Mouse (Mus musculus): Measurements from ENCODE around the gene Atat1. TPM values are rescaled to one million over a fixed set of nuclear protein-coding genes. Genes with fewer than 3 reads are reported as not detected.

Atat1 gene
- polyA plus RNA-seq, 1 experiment: 33.4 TPM

- no peaks in the 10 kb centered on the region for H3K9me3 ChIP-seq (replicated peaks; ENCODE audit: control insufficient read depth, insufficient read depth, low read length, poor library complexity, severe bottlenecking)
- no peak overlapping the region; the same call in 1 of the 2 replicates for H3K4me3 ChIP-seq (ENCODE audit: low read depth, low read length)
- peak overlapping the region; percentile 82 for H3K9ac ChIP-seq (ENCODE audit: low read depth, poor library complexity, severe bottlenecking)
- TF ChIP-seq EP300 (IDR thresholded peaks at IDR 0.05; ENCODE audit: insufficient read depth, low read depth, low read length) (0 out of 2 replicates have a peak, but pooled peaks have one; percentile 3), CTCF (IDR thresholded peaks at IDR 0.05; ENCODE audit: low read depth, low read length) (no peak)
- peak overlapping the region; percentile 60 for H3K27ac ChIP-seq (ENCODE audit: insufficient read depth, low read length)
- H3K27me3 ChIP-seq (ENCODE audit: control insufficient read depth, insufficient read depth, low read length, poor library complexity, severe bottlenecking): no peaks in the 10 kb centered on the region
- peaks cover 5% of the 10 kb centered on the region for H3K4me1 ChIP-seq (ENCODE audit: control insufficient read depth, insufficient read depth, low read length)
- no peaks in the 10 kb centered on the region for H3K36me3 ChIP-seq (ENCODE audit: control insufficient read depth, insufficient read depth, low read length, poor library complexity, severe bottlenecking)
These were observed 45.0 kb downstream of the Atat1 start for GRCm38 (mm10) chr17:35864832-35865353.

GRCm38 (mm10) chr17:35861198-35861857 lies 48.5 kb downstream of the Atat1 start, which contains the start of gene Nrm:
Gene Nrm, plus strand, starts transcription at chr17:35861318.
- Histone ChIP-seq H3K4me1 (ENCODE audit: control insufficient read depth, insufficient read depth, low read length) (peaks cover 5% of the 10 kb centered on the region), H3K9ac (ENCODE audit: low read depth, poor library complexity, severe bottlenecking) (peak within 1 kb of the TSS; percentile 46), H3K36me3 (ENCODE audit: control insufficient read depth, insufficient read depth, low read length, poor library complexity, severe bottlenecking) (peaks cover 25% of the 10 kb centered on the region), H3K27me3 (ENCODE audit: control insufficient read depth, insufficient read depth, low read length, poor library complexity, severe bottlenecking) (no peaks in the 10 kb centered on the region), H3K4me3 (ENCODE audit: low read depth, low read length) (peak within 1 kb of the TSS; percentile 84), H3K27ac (ENCODE audit: insufficient read depth, low read length) (peak within 1 kb of the TSS; percentile 64), H3K9me3 (replicated peaks; ENCODE audit: control insufficient read depth, insufficient read depth, low read length, poor library complexity, severe bottlenecking) (no peaks in the 10 kb centered on the region)
- TF ChIP-seq CTCF (IDR thresholded peaks at IDR 0.05; ENCODE audit: low read depth, low read length) (peak; percentile 35), POLR2A (IDR thresholded peaks at IDR 0.05; ENCODE audit: insufficient read depth, low read length) (peak; percentile 53), EP300 (IDR thresholded peaks at IDR 0.05; ENCODE audit: insufficient read depth, low read depth, low read length) (0 out of 2 replicates have a peak, but pooled peaks have one; percentile 8)

- peaks cover 5% of the 10 kb centered on the region for H3K4me1 ChIP-seq (ENCODE audit: control insufficient read depth, insufficient read depth, low read length)
- peak overlapping the region; percentile 84 for H3K4me3 ChIP-seq (ENCODE audit: low read depth, low read length)
- TF ChIP-seq POLR2A (IDR thresholded peaks at IDR 0.05; ENCODE audit: insufficient read depth, low read length): no peak
- no peak for TF ChIP-seq CTCF (IDR thresholded peaks at IDR 0.05; ENCODE audit: low read depth, low read length)
- no peak for TF ChIP-seq EP300 (IDR thresholded peaks at IDR 0.05; ENCODE audit: insufficient read depth, low read depth, low read length)
- H3K27ac ChIP-seq (ENCODE audit: insufficient read depth, low read length): peak overlapping the region; percentile 59
- H3K9ac ChIP-seq (ENCODE audit: low read depth, poor library complexity, severe bottlenecking): peak overlapping the region; percentile 46
- H3K36me3 ChIP-seq (ENCODE audit: control insufficient read depth, insufficient read depth, low read length, poor library complexity, severe bottlenecking): peaks cover 29% of the 10 kb centered on the region
- no peaks in the 10 kb centered on the region for H3K27me3 ChIP-seq (ENCODE audit: control insufficient read depth, insufficient read depth, low read length, poor library complexity, severe bottlenecking)
- no peaks in the 10 kb centered on the region for H3K9me3 ChIP-seq (replicated peaks; ENCODE audit: control insufficient read depth, insufficient read depth, low read length, poor library complexity, severe bottlenecking)
These were observed 49.1 kb downstream of the Atat1 start for GRCm38 (mm10) chr17:35860831-35861197.

GRCm38 (mm10) chr17:35859835-35860234 lies 50.0 kb downstream of the Atat1 start:
- H3K36me3 ChIP-seq (ENCODE audit: control insufficient read depth, insufficient read depth, low read length, poor library complexity, severe bottlenecking): peaks cover 35% of the 10 kb centered on the region

GRCm38 (mm10) chr17:35859371-35859770 lies 50.5 kb downstream of the Atat1 start:
- H3K36me3 ChIP-seq (ENCODE audit: control insufficient read depth, insufficient read depth, low read length, poor library complexity, severe bottlenecking): peaks cover 36% of the 10 kb centered on the region
- H3K4me1 ChIP-seq (ENCODE audit: control insufficient read depth, insufficient read depth, low read length): peaks cover 5% of the 10 kb centered on the region
- H3K9me3 ChIP-seq (replicated peaks; ENCODE audit: control insufficient read depth, insufficient read depth, low read length, poor library complexity, severe bottlenecking): no peaks in the 10 kb centered on the region
- H3K27me3 ChIP-seq (ENCODE audit: control insufficient read depth, insufficient read depth, low read length, poor library complexity, severe bottlenecking): no peaks in the 10 kb centered on the region
- TF ChIP-seq CTCF (IDR thresholded peaks at IDR 0.05; ENCODE audit: low read depth, low read length) (no peak), POLR2A (IDR thresholded peaks at IDR 0.05; ENCODE audit: insufficient read depth, low read length) (no peak), EP300 (IDR thresholded peaks at IDR 0.05; ENCODE audit: insufficient read depth, low read depth, low read length) (no peak)
- H3K27ac ChIP-seq (ENCODE audit: insufficient read depth, low read length): no peak overlapping the region
- no peak overlapping the region for H3K9ac ChIP-seq (ENCODE audit: low read depth, poor library complexity, severe bottlenecking)
- H3K4me3 ChIP-seq (ENCODE audit: low read depth, low read length): no peak overlapping the region

More at GRCm38 (mm10) chr17:35859835-35860234, 50.0 kb downstream of the Atat1 start:
- Histone ChIP-seq H3K9ac (ENCODE audit: low read depth, poor library complexity, severe bottlenecking) (no peak overlapping the region), H3K9me3 (replicated peaks; ENCODE audit: control insufficient read depth, insufficient read depth, low read length, poor library complexity, severe bottlenecking) (no peaks in the 10 kb centered on the region), H3K4me3 (ENCODE audit: low read depth, low read length) (no peak overlapping the region), H3K27ac (ENCODE audit: insufficient read depth, low read length) (no peak overlapping the region), H3K27me3 (ENCODE audit: control insufficient read depth, insufficient read depth, low read length, poor library complexity, severe bottlenecking) (no peaks in the 10 kb centered on the region), H3K4me1 (ENCODE audit: control insufficient read depth, insufficient read depth, low read length) (peaks cover 5% of the 10 kb centered on the region)
- TF ChIP-seq CTCF (IDR thresholded peaks at IDR 0.05; ENCODE audit: low read depth, low read length) (no peak), POLR2A (IDR thresholded peaks at IDR 0.05; ENCODE audit: insufficient read depth, low read length) (no peak), EP300 (IDR thresholded peaks at IDR 0.05; ENCODE audit: insufficient read depth, low read depth, low read length) (no peak)

- TF ChIP-seq EP300 (IDR thresholded peaks at IDR 0.05; ENCODE audit: insufficient read depth, low read depth, low read length) (no peak), POLR2A (IDR thresholded peaks at IDR 0.05; ENCODE audit: insufficient read depth, low read length) (no peak), CTCF (IDR thresholded peaks at IDR 0.05; ENCODE audit: low read depth, low read length) (no peak)
- Histone ChIP-seq H3K27me3 (ENCODE audit: control insufficient read depth, insufficient read depth, low read length, poor library complexity, severe bottlenecking) (no peaks in the 10 kb centered on the region), H3K36me3 (ENCODE audit: control insufficient read depth, insufficient read depth, low read length, poor library complexity, severe bottlenecking) (peaks cover 73% of the 10 kb centered on the region), H3K4me3 (ENCODE audit: low read depth, low read length) (no peak overlapping the region), H3K4me1 (ENCODE audit: control insufficient read depth, insufficient read depth, low read length) (no peaks in the 10 kb centered on the region), H3K9me3 (replicated peaks; ENCODE audit: control insufficient read depth, insufficient read depth, low read length, poor library complexity, severe bottlenecking) (no peaks in the 10 kb centered on the region), H3K27ac (ENCODE audit: insufficient read depth, low read length) (no peak overlapping the region), H3K9ac (ENCODE audit: low read depth, poor library complexity, severe bottlenecking) (no peak overlapping the region)
These were observed 58.9 kb downstream of the Atat1 start for GRCm38 (mm10) chr17:35850974-35851373.

Data from ES-Bruce4 (cell line).